9 mouse cellular contexts compared by ENCODE assay signal in the genomic region with DNA sequence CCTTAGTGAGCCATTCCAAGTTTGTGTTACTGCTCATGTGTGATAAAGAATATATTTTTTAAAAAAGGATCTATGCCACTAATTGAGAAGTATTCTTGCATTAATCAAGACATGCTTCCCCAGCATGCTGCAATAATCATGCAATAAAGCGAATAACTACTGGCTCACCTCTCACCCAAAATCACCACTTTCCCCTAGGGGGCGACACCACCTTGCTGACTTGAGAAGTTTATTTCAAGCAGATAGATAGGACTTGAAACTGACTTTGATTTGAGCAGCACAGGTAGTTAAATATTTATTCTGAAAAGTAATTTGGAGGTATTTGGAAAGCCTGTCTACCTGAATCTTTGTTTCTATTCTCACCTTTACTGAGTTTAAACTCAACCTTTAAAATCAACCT.
DNase-seq lines count a peak whose midpoint lies in the region; ATAC-seq and TF ChIP-seq lines count a peak whose summit lies in the region.
"Had no signal": no experiment of that assay in that cellular context is flagged by ENCODE, and none has a peak within 500 bp of the region (broad histone marks: within the 10 kb centered on the region; RNA-seq: fewer than 3 reads in every experiment).

No protein-coding gene starts in this region.

- TF ChIP-seq POLR2A in liver, adult 2 months (IDR thresholded peaks at IDR 0.05; ENCODE audit: extremely low read depth, insufficient read depth, low read length), result no peak

- H3K4me1 ChIP-seq in forebrain, embryonic 14.5 days (ENCODE audit: control insufficient read depth, insufficient read depth, low read length), result peaks cover 6% of the 10 kb centered on the region; the same call in 1 of the 2 replicates
- H3K4me1 ChIP-seq in forebrain, embryonic 15.5 days, result peaks cover 10% of the 10 kb centered on the region
- H3K4me1 ChIP-seq in liver, adult 2 months (ENCODE audit: control insufficient read depth, insufficient read depth, low read length), result no peaks in the 10 kb centered on the region
- no peaks in the 10 kb centered on the region for H3K4me1 ChIP-seq in liver, embryonic 11.5 days (replicated peaks; ENCODE audit: control insufficient read depth, insufficient read depth, low read length)
- H3K4me1 ChIP-seq: limb, embryonic 15.5 days had no signal

- no peaks in the 10 kb centered on the region for H3K36me3 ChIP-seq in forebrain, embryonic 14.5 days (ENCODE audit: control insufficient read depth, insufficient read depth, low read length)
- H3K36me3 ChIP-seq in forebrain, embryonic 15.5 days, result no peaks in the 10 kb centered on the region
- H3K36me3 ChIP-seq in liver, adult 2 months (ENCODE audit: control insufficient read depth, insufficient read depth, low read length), result no peaks in the 10 kb centered on the region
- no peaks in the 10 kb centered on the region for H3K36me3 ChIP-seq in liver, embryonic 11.5 days (ENCODE audit: control insufficient read depth, insufficient read depth, low read length)
- H3K36me3 ChIP-seq: limb, embryonic 15.5 days had no signal

- ATAC-seq in forebrain, embryonic 14.5 days, result no peak
- ATAC-seq in forebrain, embryonic 15.5 days (replicated peaks), result no peak
- ATAC-seq in liver, embryonic 11.5 days (replicated peaks; ENCODE audit: low FRiP score), result no peak

- DNase-seq in forebrain, embryonic 14.5 days (ENCODE audit: low spot score), result peak; percentile 35
- DNase-seq in liver, adult 2 months (ENCODE audit: extremely low read depth, low read depth, low spot score), result peak; percentile 80
- DNase-seq in liver, embryonic 11.5 days (ENCODE audit: low spot score), result no peak
- DNase-seq in adrenal gland, postnatal 25 days, result peak; percentile 70
- DNase-seq in kidney, postnatal 4 days, result peak; percentile 59 to 61
- no peak for DNase-seq in adipocyte (ENCODE audit: low spot score)
- no peak for DNase-seq in gastrocnemius, adult 8-10 months (ENCODE audit: low spot score in 2 of 2)

- 45% methylated on average over 2 of the region's 2 CpGs for WGBS in forebrain, embryonic 14.5 days
- 46% methylated on average over 2 of the region's 2 CpGs for WGBS in forebrain, embryonic 15.5 days
- 26% methylated on average over 2 of the region's 2 CpGs for WGBS in liver, adult 2 months
- 43% methylated on average over 2 of the region's 2 CpGs for WGBS in liver, embryonic 11.5 days

- H3K79me2 ChIP-seq in liver, adult 2 months (ENCODE audit: control insufficient read depth, insufficient read depth, low read length), result no peaks in the 10 kb centered on the region

- TF ChIP-seq CTCF in liver, adult 2 months (IDR thresholded peaks at IDR 0.05; ENCODE audit: low read depth, low read length), result peak; percentile 56

- no peak overlapping the region for H3K9ac ChIP-seq in forebrain, embryonic 14.5 days (ENCODE audit: low read length)
- no peak overlapping the region for H3K9ac ChIP-seq in forebrain, embryonic 15.5 days (replicated peaks)
- no peak overlapping the region for H3K9ac ChIP-seq in liver, adult 2 months (ENCODE audit: low read depth, low read length)
- no peak overlapping the region for H3K9ac ChIP-seq in liver, embryonic 11.5 days (ENCODE audit: low read depth, low read length)
- H3K9ac ChIP-seq: limb, embryonic 15.5 days had no signal

- H3K27ac ChIP-seq in forebrain, embryonic 14.5 days (ENCODE audit: low read depth, low read length), result no peak overlapping the region
- H3K27ac ChIP-seq in forebrain, embryonic 15.5 days (replicated peaks), result no peak overlapping the region
- no peak overlapping the region for H3K27ac ChIP-seq in liver, adult 2 months (replicated peaks; ENCODE audit: insufficient read depth, low read depth, low read length)
- no peak overlapping the region for H3K27ac ChIP-seq in liver, embryonic 11.5 days (ENCODE audit: low read depth, low read length)
- H3K27ac ChIP-seq: limb, embryonic 15.5 days had no signal

- H3K4me2 ChIP-seq in forebrain, embryonic 14.5 days (ENCODE audit: low read length), result no peak overlapping the region
- H3K4me2 ChIP-seq in forebrain, embryonic 15.5 days (replicated peaks), result no peak overlapping the region
- H3K4me2 ChIP-seq in liver, embryonic 11.5 days, result no peak overlapping the region
- H3K4me2 ChIP-seq: limb, embryonic 15.5 days had no signal

- no peaks in the 10 kb centered on the region for H3K27me3 ChIP-seq in forebrain, embryonic 14.5 days (replicated peaks; ENCODE audit: control insufficient read depth, insufficient read depth, low read length)
- H3K27me3 ChIP-seq in forebrain, embryonic 15.5 days, result no peaks in the 10 kb centered on the region
- no peaks in the 10 kb centered on the region for H3K27me3 ChIP-seq in liver, adult 2 months (ENCODE audit: control insufficient read depth, insufficient read depth, low read length)
- no peaks in the 10 kb centered on the region for H3K27me3 ChIP-seq in liver, embryonic 11.5 days (replicated peaks; ENCODE audit: control insufficient read depth, insufficient read depth, low read length)
- H3K27me3 ChIP-seq: limb, embryonic 15.5 days had no signal

- H3K4me3 ChIP-seq in forebrain, embryonic 14.5 days (ENCODE audit: low read depth, low read length), result no peak overlapping the region
- no peak overlapping the region for H3K4me3 ChIP-seq in forebrain, embryonic 15.5 days
- no peak overlapping the region for H3K4me3 ChIP-seq in liver, adult 2 months (ENCODE audit: insufficient read depth, low read depth, low read length)
- H3K4me3 ChIP-seq in liver, embryonic 11.5 days (ENCODE audit: low read depth, low read length), result no peak overlapping the region
- H3K4me3 ChIP-seq: limb, embryonic 15.5 days had no signal

- no peaks in the 10 kb centered on the region for H3K9me3 ChIP-seq in forebrain, embryonic 14.5 days (replicated peaks; ENCODE audit: control insufficient read depth, low read length)
- H3K9me3 ChIP-seq in forebrain, embryonic 15.5 days, result no peaks in the 10 kb centered on the region
- H3K9me3 ChIP-seq in liver, embryonic 11.5 days (ENCODE audit: control insufficient read depth, low read length), result no peaks in the 10 kb centered on the region
- H3K9me3 ChIP-seq: limb, embryonic 15.5 days had no signal

Comparison
In these comparisons a context has a peak if more than half of its experiments do, and no peak if none do; other contexts are left out.
1. DNase-seq: peak in forebrain, embryonic 14.5 days (single experiment), liver, adult 2 months (single experiment), adrenal gland, postnatal 25 days (single experiment) and kidney, postnatal 4 days (2 of 2); none in liver, embryonic 11.5 days (single experiment), adipocyte (single experiment) and gastrocnemius, adult 8-10 months (0 of 2).